Mouse (Mus musculus): Measurements from ENCODE around the gene Wrap53. TPM values are rescaled to one million over a fixed set of nuclear protein-coding genes. Genes with fewer than 3 reads are reported as not detected.
"Not testable (repeated sequence)": the region's sequence is repeated elsewhere in the genome, so short reads cannot be mapped to it uniquely, and the experiment has no call there.

Wrap53 gene
- 18.1 and 19.7 TPM in 2 replicates for polyA plus RNA-seq (2015; fragmentation: Nextera tagmentation; extraction: Ambion mirVana)

DNA sequence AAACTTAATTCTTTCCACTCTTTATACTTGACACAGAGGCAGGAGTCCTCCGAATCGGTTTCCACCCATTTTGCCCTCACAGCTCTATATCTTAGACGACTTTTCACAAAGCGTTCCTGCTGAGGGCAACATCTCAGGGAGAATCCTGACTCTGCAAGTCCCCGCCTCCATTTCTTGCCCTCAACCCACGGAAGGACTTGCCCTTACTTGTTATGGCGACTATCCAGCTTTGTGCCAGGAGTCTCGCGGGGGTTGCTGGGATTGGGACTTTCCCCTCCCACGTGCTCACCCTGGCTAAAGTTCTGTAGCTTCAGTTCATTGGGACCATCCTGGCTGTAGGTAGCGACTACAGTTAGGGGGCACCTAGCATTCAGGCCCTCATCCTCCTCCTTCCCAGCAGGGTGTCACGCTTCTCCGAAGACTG, at the start of gene Wrap53, which contains the start of gene Trp53:
TSS of gene Wrap53 (minus strand) at position 165 of the 424 bp plus-strand sequence.
TSS of gene Trp53 (plus strand) at position 269 of the 424 bp plus-strand sequence.
- peaks cover 51% of the 10 kb centered on the region for H3K4me1 ChIP-seq (replicated peaks)
- WGBS: 1% methylated on average over 13 of the region's 13 CpGs

DNA sequence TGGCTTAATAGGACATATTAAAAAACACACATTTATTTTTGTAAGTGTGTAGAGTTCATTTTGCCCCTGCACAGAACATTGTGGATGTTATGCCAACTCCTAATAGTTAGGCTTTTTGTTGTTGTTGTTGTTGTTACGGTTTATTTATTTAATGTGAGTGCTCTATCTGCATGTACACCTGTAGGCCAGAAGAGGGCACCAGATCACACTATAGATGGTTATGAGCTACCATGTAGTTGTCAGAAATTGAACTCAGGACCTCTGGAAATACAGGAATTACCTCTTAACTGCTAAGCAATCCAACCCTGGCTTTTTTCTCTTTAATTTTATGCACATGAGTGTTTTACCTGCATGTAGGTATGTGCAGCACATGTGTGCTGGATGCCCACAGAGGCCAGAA, 49.7 kb upstream of the Wrap53 start:
- Histone ChIP-seq H3K27me3 (no peaks in the 10 kb centered on the region), H3K36me3 (no peaks in the 10 kb centered on the region), H3K9me3 (no peaks in the 10 kb centered on the region), H3K4me3 (no peak overlapping the region), H3K9ac (no peak overlapping the region), H3K4me2 (no peak overlapping the region), H3K4me1 (replicated peaks) (peaks cover 18% of the 10 kb centered on the region), H3K27ac (replicated peaks) (no peak overlapping the region)
- 70% methylated on average over 1 of the region's 1 CpGs for WGBS
- ATAC-seq (ENCODE audit: low read depth): no peak

More for the DNA sequence above, at the start of gene Wrap53, which contains the start of gene Trp53:
- H3K36me3 ChIP-seq: no peaks in the 10 kb centered on the region
- H3K4me2 ChIP-seq: peak within 1 kb of the TSS; percentile 83
- peak; percentile 73 for ATAC-seq (ENCODE audit: low read depth)
- H3K9me3 ChIP-seq: no peaks in the 10 kb centered on the region
- H3K9ac ChIP-seq: peak within 1 kb of the TSS; percentile 82
- peak within 1 kb of the TSS; percentile 75 for H3K4me3 ChIP-seq
- no peaks in the 10 kb centered on the region for H3K27me3 ChIP-seq
- H3K27ac ChIP-seq (replicated peaks): peak within 1 kb of the TSS; percentile 91

DNA sequence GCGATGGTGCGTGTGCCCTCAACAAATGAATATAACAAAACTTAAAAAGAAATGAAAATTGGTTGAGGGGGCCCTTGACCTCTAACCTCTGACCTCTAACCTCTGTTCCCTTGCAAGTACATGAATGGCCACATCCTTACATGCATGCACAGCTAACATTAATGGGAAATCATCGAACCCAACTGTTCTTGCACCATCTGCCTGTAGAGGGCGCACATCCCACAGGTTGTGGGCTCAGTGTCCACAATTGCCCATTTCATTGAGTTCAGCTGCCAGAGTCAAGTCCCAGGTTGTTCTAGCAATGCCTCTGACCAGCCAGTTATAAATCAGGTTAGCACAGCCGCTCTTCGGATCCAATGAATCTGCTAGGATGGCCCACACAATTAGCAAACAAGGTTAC, 48.2 kb upstream of the Wrap53 start:
- ATAC-seq (ENCODE audit: low read depth): no peak
- WGBS: 32% methylated on average over 6 of the region's 6 CpGs
- H3K9me3 ChIP-seq: no peaks in the 10 kb centered on the region
- no peak overlapping the region for H3K4me3 ChIP-seq
- no peak overlapping the region for H3K27ac ChIP-seq (replicated peaks)
- no peaks in the 10 kb centered on the region for H3K27me3 ChIP-seq
- peaks cover 6% of the 10 kb centered on the region; the same call in 1 of the 2 replicates for H3K4me1 ChIP-seq (replicated peaks)
- no peak overlapping the region for H3K9ac ChIP-seq
- no peaks in the 10 kb centered on the region for H3K36me3 ChIP-seq
- no peak overlapping the region for H3K4me2 ChIP-seq

DNA sequence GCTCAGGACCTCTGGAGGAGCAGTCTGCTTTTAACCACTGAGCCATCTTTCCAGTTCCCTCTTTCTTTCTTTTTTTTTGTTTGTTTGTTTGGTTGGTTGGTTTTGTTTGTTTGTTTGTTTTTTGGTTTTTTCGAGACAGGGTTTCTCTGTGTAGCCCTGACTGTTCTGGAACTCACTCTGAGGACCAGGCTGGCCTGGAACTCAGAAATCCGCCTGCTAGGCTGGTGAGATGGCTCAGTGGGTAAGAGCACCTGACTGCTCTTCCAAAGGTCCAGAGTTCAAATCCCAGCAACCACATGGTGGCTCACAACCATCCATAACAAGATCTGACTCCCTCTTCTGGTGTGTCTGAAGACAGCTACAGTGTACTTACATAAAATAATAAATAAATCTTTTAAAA, 44.3 kb upstream of the Wrap53 start:
- H3K9ac ChIP-seq; H3K27ac ChIP-seq (replicated peaks); H3K4me2 ChIP-seq; ATAC-seq (ENCODE audit: low read depth); H3K4me3 ChIP-seq; H3K27me3 ChIP-seq; H3K36me3 ChIP-seq; H3K9me3 ChIP-seq: not testable (repeated sequence)
- WGBS: 88% methylated on average over 2 of the region's 2 CpGs
- H3K4me1 ChIP-seq (replicated peaks): peaks cover 11% of the 10 kb centered on the region

DNA sequence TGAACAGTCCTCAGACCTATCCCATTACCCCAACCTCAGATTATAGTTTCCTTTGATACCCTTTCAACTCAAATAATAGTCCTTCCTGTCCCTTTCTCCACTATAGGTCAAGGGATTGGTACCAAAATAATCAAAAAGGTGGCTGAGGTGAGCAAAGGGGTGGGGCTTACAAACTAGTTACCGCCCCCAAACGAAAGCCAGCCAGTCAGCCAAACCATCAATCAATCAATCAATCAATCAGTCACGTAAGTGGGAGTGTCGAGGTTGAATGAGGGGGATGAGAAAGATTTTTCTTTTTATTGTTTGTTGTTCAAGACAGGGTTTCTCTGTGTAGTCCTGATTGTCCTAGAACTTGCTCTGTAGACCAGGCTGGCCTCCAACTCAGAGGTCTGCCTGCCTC, 43.0 kb upstream of the Wrap53 start:
- peak overlapping the region; percentile 52 for H3K4me3 ChIP-seq
- no peaks in the 10 kb centered on the region for H3K27me3 ChIP-seq
- ATAC-seq (ENCODE audit: low read depth): no peak
- peak overlapping the region; percentile 82 for H3K4me2 ChIP-seq
- 58% methylated on average over 4 of the region's 4 CpGs for WGBS
- H3K27ac ChIP-seq (replicated peaks): no peak overlapping the region
- no peaks in the 10 kb centered on the region for H3K36me3 ChIP-seq
- H3K9me3 ChIP-seq: no peaks in the 10 kb centered on the region
- H3K9ac ChIP-seq: peak overlapping the region; percentile 80
- H3K4me1 ChIP-seq (replicated peaks): peaks cover 11% of the 10 kb centered on the region

DNA sequence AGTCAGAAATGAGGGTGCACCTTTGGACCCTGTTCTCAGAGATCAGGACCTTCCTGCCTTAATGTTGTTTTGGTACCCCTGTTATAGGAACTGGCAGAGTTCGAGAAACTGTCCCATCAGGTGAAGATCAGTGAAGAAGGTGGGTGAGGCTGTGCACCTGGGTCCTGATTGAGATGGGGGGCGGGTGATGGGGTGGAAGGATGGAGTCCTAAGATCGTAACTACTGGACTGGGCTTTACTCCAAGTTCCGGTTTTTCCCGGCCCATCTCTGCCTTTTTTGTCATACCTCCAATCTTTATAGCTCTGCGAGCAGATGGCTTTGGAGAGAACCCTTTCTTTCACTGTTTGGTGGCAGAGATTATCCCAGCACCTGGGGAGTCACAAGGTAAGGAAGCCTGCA, 42.4 kb upstream of the Wrap53 start:
- Histone ChIP-seq H3K36me3 (no peaks in the 10 kb centered on the region), H3K9me3 (no peaks in the 10 kb centered on the region), H3K4me3 (peak overlapping the region; percentile 52), H3K4me2 (peak overlapping the region; percentile 82), H3K27me3 (no peaks in the 10 kb centered on the region), H3K9ac (peak overlapping the region; percentile 80), H3K4me1 (replicated peaks) (peaks cover 11% of the 10 kb centered on the region), H3K27ac (replicated peaks) (peak overlapping the region; percentile 84)
- 0 out of 2 replicates have a peak, but pooled peaks have one; percentile 28 for ATAC-seq (ENCODE audit: low read depth)
- WGBS: 36% methylated on average over 6 of the region's 6 CpGs

DNA sequence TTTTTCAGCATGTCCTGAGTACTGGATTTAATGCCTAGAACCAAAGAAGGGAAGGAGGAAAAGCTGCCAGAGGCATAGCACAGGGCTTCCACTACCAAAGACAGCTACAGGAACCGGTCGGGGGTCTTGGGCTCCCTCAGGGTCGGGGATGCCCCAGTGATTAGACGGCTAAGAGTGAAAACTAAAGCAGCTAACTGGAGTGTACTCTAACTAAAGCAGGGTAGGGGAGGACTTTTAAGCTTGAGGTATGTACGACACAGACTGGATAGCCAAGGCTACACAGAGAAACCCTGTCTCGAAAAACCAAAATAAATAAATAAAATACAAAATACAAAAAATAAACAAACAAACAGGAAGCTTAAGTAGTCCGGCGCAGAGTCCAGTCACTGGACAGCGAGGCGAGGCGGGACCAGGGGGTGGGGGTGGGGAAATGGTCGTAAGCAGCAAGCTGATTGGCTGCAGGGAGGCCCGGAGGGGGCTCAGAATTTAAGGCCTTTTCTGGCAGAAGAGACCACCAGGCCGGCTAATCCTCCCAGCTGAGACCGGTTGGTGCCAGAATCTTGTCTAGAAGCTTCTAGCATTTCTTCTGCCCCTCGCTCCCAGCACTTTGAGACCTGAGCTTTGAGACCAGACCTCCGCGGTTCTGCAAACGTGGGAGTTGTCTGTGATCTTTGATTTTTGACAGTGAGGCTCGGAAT, 41.7 kb upstream of the Wrap53 start, which contains the start of gene Sat2:
TSS of gene Sat2 (plus strand) at position 454 of the 698 bp plus-strand sequence.
- Histone ChIP-seq H3K27me3 (no peaks in the 10 kb centered on the region), H3K9me3 (no peaks in the 10 kb centered on the region), H3K4me3 (peak within 1 kb of the TSS; percentile 52), H3K4me2 (peak within 1 kb of the TSS; percentile 82), H3K9ac (peak within 1 kb of the TSS; percentile 80), H3K27ac (replicated peaks) (peak within 1 kb of the TSS; percentile 84), H3K4me1 (replicated peaks) (peaks cover 11% of the 10 kb centered on the region), H3K36me3 (no peaks in the 10 kb centered on the region)
- 1% methylated on average over 20 of the region's 20 CpGs for WGBS
- ATAC-seq (ENCODE audit: low read depth): peak; percentile 81

DNA sequence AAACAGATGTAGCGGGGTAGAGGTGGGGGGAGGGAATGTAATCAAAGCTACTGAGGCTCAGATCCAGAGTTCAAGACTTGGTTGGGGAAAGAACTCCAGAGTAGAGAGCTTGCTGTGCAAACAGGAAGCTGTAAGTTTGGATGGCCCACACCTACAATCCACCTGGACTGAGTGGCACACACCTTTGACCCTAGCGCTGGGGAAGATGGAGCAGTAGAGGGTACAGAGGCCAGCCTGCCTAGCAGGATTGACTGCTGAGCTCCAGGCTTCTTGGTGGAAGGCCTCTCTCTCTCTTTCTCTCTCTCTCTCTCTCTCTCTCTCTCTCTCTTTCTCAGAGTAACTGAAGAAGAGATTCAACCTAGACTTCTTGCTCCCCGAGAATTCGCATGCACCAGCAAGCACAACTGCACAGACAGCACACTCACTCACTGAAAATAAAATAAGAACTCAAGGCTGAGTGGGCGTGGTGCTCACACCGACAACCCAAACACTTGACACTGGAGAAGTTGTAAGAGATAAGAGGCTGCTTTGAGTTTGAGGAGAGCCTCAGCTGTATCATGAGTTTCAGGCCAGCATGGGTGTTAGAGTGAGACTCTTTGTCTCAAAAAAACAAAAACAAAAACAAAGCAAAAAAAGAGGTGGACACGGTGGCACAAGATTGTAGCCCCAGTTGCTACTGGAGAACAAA, 40.5 kb upstream of the Wrap53 start:
- H3K4me3 ChIP-seq: no peak overlapping the region
- WGBS: 90% methylated on average over 7 of the region's 7 CpGs
- H3K27ac ChIP-seq (replicated peaks): no peak overlapping the region
- peaks cover 11% of the 10 kb centered on the region for H3K4me1 ChIP-seq (replicated peaks)
- no peak for ATAC-seq (ENCODE audit: low read depth)
- no peak overlapping the region for H3K9ac ChIP-seq
- H3K4me2 ChIP-seq: no peak overlapping the region
- H3K9me3 ChIP-seq: no peaks in the 10 kb centered on the region
- 0 out of 2 replicates have a peak, but pooled peaks cover 5% of the 10 kb centered on the region for H3K27me3 ChIP-seq
- no peaks in the 10 kb centered on the region for H3K36me3 ChIP-seq

DNA sequence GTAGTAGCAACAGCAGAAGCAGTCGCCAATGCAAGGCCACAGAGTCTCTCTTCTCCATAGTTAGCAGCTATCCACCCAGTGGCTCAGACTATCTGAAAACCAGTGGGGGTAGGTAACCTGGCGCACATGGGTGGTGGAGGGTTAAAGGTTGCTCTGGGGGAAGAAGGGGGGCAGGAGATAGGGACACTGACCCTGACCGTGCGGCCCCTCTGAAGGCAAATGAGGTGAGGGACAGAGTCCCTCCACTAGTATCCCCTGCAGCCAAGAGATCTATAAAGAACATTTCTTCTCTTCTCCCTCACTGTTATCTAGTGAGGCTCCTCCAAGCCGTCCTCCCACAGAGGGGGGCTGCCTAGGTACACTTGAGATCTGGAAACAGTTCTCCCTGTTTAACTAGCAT, 37.8 kb upstream of the Wrap53 start, which contains the start of gene Shbg:
TSS of gene Shbg (minus strand) at position 101 of the 400 bp plus-strand sequence.
- H3K9ac ChIP-seq: peak within 1 kb of the TSS; percentile 47; the same call in 1 of the 2 replicates
- H3K36me3 ChIP-seq: no peaks in the 10 kb centered on the region
- 76% methylated on average over 5 of the region's 5 CpGs for WGBS
- H3K4me3 ChIP-seq: no peak within 1 kb of the TSS
- H3K27ac ChIP-seq (replicated peaks): no peak within 1 kb of the TSS
- ATAC-seq (ENCODE audit: low read depth): no peak
- H3K9me3 ChIP-seq: no peaks in the 10 kb centered on the region
- peaks cover 12% of the 10 kb centered on the region; the same call in 1 of the 2 replicates for H3K27me3 ChIP-seq
- H3K4me2 ChIP-seq: no peak within 1 kb of the TSS
- H3K4me1 ChIP-seq (replicated peaks): peaks cover 11% of the 10 kb centered on the region

DNA sequence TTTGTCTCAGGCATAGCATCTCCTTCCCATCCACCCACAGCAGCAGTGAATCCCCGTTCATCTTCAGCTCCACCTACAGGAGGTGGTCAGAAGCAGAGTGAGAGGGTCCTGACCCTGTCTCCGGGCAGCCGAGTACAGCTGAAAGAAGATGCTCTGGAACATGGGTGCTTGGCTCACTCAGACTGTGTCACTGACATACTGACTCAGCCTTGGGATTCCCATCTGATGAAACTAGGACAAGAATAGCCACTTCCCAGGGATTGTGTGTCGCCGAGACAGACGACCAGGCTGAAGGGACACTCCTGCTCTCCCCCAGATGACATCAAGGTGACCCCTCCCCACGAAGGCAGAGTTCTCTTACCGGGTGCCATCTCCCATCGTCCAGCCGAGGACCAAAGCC, 36.7 kb upstream of the Wrap53 start:
- Histone ChIP-seq H3K36me3 (no peaks in the 10 kb centered on the region), H3K4me2 (no peak overlapping the region), H3K27ac (replicated peaks) (no peak overlapping the region), H3K9ac (peak overlapping the region; percentile 47; the same call in 1 of the 2 replicates), H3K27me3 (peaks cover 12% of the 10 kb centered on the region; the same call in 1 of the 2 replicates), H3K4me3 (no peak overlapping the region), H3K4me1 (replicated peaks) (peaks cover 5% of the 10 kb centered on the region), H3K9me3 (no peaks in the 10 kb centered on the region)
- 54% methylated on average over 10 of the region's 10 CpGs for WGBS
- ATAC-seq (ENCODE audit: low read depth): no peak

DNA sequence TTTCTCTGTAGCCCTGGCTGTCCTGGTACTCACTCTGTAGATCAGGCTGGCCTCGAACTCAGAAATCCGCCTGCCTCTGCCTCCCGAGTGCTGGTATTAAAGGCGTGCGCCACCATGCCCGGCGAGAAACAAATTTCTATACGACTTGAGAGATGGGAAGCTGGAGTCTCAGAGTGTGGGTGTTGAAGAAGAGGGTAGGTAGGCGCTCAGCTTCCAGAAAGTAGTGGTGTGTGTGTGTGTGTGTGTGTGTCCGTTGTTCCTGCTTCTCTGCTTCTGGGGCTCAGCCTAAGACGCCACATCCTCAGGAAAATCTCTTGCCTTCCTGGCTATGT, 34.2 kb upstream of the Wrap53 start:
- H3K27ac ChIP-seq (replicated peaks); ATAC-seq (ENCODE audit: low read depth); H3K4me1 ChIP-seq (replicated peaks); H3K9me3 ChIP-seq; H3K4me3 ChIP-seq; H3K4me2 ChIP-seq; H3K9ac ChIP-seq; H3K36me3 ChIP-seq: not testable (repeated sequence)
- WGBS: 60% methylated on average over 11 of the region's 11 CpGs
- peaks cover 12% of the 10 kb centered on the region; the same call in 1 of the 2 replicates for H3K27me3 ChIP-seq

DNA sequence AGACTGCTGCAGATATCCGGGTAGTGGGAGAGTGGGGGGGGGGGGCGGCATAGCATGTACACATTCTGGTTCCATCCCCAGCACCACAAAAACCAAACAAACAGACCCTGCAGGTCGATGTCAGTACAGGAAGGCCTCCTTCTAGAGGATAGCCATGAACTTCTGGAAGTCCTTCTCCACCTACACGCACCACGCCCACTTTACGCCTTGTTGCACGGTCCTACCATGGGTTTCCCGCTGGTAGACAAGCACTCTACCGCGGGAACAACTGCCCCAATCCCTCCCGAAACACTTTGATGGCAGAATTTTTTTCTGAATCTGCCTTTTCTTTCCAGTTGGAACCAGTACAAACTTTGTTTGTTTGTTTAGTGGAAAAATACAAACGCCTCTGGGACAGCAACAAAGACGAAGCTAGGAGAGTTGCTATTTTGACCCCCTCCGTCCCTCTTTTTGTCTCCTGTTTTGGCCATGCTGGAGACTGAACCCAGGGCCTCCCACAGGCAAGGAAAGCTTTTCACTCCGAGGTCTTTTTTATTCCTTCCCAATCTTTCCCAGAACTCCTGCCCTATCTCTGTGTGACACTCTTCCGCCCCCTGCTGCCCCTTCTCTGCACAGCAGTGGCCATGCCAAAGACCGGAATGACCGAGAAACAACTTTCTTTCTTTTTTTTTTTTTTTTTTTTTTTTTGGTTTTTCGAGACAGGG, 33.6 kb upstream of the Wrap53 start:
- no peak for ATAC-seq (ENCODE audit: low read depth)
- 8% methylated on average over 19 of the region's 19 CpGs for WGBS
- no peaks in the 10 kb centered on the region for H3K9me3 ChIP-seq
- peak overlapping the region; percentile 32 for H3K4me2 ChIP-seq
- H3K9ac ChIP-seq: no peak overlapping the region
- peaks cover 12% of the 10 kb centered on the region; the same call in 1 of the 2 replicates for H3K27me3 ChIP-seq
- no peaks in the 10 kb centered on the region for H3K36me3 ChIP-seq
- H3K4me3 ChIP-seq: no peak overlapping the region
- no peak overlapping the region for H3K27ac ChIP-seq (replicated peaks)
- H3K4me1 ChIP-seq (replicated peaks): peaks cover 5% of the 10 kb centered on the region

All from neural tube, embryonic 13.5 days (tissue).